Mouse (Mus musculus) erythroblast, embryonic 14.5 days (primary cell): Measurements from ENCODE around the gene Tsfm.
"Not testable (repeated sequence)": the region's sequence is repeated elsewhere in the genome, so short reads cannot be mapped to it uniquely, and the experiment has no call there.

Source experiments
- GATA1 ChIP-seq: IDR thresholded peaks from 2 replicates; pipeline ENCODE4 v1.6.1; 2012; ENCODE audit warnings: low read length, inconsistent platforms, mixed read lengths
- TAL1 ChIP-seq: IDR thresholded peaks from 3 replicates; pipeline ENCODE4 v1.6.1; 2012; ENCODE audit warnings: low read length, inconsistent platforms, mixed read lengths

GRCm38 (mm10) chr10:127072270-127072669, 41.6 kb upstream of the Tsfm start:
- TF ChIP-seq TAL1, GATA1: not testable (repeated sequence)
